Mouse (Mus musculus): ENCODE measurements around the gene 2210016L21Rik.

The 2210016L21Rik gene

DNA sequence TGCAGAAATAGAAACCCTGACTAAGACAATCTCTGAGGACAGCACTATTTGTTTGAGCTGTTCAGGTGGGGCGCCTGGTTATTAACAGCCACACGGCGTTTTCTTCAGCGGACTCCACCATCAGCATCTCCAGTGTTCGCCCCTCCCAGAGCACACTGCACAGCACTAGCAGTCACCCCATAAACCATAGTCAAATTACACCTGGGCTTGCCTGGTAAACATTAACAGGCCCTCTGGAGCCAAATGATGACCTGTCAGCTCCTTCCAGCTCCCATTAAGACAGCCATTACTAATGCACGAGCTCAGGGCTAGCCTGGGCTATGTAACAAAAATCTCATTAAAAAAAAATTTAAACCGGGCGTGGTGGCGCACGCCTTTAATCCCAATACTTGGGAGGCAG is 3.1 kb downstream of the 2210016L21Rik start:
- no peak for DNase-seq

DNA sequence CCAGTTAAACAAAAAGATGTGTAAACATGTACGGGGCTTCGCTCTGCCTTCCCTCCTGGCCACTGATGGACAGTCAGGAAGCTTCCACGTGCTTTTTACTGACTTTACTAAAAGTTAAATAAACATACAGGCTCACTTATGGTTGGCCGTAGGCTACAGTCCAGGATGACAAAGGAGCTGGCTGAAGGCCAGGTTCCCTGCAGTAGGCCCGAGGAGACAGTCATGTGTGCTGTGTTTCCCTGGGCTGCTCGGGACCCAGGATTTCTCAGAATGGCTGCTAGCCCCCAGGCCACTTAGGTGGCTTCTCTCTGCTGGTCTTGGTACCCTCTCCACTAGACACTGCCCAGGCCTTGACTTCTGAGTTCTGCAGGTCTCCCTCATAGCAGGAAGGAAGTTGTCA is 6.9 kb downstream of the 2210016L21Rik start:
- peak; percentile 41 for DNase-seq

DNA sequence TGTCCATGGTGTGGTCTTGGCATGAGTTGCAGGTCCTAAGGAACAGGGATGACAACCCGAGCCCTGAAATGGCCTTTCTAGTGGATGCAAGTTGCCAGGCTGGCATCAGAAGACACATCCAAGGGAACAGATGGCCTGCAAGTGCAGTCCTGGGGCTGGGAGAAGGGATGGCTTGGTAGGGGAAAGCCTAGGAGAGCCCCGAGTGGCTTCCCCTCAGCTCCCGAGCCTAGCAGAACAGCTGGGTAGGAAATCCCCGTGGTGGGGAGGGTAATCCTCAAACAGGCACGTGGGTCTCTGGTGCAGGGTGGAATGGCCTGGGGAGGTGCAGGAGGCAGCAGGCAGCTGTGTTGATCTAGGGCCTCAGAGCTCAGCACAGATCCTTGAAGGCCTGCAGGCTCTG is 7.4 kb downstream of the 2210016L21Rik start:
- no peak for DNase-seq

DNA sequence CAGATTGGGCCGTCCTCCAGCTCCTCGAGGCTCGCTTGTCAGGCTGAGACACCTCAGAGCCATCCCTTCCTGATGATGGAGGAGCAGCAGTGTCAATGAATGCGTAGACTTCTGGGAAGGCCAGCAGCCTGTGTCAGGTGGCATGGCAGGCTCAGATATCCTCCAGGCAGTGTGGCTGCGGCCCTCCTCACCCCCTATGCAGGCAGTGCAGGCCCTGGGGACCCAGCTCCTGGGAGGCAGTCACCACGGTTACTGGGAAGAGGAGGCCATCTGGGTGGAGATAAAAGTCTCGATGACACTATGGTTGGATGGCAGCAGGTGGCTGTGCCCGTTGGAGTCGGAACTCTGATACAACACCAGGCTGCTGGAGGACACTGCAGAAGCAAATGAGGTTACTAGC is 7.9 kb downstream of the 2210016L21Rik start:
- DNase-seq: no peak

DNA sequence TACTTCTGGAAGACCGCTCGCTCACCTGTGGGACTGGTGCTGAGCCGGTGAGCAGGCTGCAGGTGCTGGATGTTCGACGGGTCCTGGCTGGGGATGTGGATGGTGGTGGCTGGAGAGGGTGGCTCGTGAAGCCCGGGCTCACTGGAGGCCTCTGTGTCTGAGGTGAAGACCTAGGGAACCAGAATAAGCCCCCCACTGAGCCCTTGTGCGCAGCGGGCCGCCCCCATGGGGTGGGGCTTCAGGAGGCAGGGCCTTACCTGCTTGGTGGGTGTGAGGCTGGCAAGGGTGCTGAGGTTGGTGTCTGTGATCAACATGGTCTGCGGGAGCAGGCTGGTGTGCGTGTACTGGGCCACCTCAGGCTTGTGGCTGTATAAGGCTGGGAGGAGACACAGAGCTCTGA is 8.7 kb downstream of the 2210016L21Rik start:
- no peak for DNase-seq

DNA sequence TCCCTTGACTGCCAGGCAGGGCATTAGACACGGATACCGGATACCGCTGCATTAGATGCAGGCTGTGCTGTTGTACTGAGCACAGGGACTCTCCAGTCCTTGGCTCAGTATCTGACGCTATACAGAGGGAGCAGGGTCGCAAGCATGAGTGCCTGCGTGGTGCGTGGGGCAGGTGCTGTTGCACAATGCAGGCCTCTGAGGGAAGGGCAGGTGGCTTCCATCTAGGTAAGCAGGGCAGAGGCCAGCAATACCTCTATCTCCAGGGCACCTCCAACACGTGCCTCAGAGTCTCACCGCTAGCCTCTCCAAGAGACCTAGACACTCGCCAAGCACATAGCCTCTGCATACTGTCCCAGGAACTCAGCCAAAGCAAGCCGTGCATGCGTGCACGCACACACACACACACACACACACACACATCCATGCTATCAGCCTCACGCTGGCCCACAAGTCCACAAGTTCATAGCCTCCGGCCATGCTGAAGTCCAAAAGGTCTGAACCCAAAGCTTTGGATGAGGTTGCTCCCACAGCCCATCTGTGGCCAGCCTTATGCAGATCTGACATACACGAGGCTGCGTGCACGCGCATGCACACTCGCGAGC is 9.4 kb downstream of the 2210016L21Rik start:
- no peak for DNase-seq

DNA sequence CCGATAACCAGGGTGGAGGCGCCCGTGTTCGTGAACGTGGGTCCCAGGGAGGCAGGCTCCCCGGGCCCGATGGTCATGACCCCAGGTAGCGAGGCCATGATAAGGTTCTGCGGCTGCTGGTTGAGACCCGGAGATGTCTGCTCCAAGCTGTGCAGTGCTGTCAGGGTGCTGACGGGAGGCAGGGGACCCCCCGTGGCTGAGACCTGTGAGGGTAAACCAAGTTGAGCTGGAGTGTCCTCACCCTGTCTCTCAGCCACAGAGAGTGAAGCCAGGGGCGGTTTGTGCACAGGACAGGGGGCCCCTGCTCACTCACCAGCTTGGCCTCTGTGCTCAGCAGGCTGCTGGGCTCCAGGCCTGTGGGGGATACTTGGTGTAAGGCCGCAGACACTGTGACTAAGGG is 11.4 kb downstream of the 2210016L21Rik start:
- DNase-seq: no peak

DNA sequence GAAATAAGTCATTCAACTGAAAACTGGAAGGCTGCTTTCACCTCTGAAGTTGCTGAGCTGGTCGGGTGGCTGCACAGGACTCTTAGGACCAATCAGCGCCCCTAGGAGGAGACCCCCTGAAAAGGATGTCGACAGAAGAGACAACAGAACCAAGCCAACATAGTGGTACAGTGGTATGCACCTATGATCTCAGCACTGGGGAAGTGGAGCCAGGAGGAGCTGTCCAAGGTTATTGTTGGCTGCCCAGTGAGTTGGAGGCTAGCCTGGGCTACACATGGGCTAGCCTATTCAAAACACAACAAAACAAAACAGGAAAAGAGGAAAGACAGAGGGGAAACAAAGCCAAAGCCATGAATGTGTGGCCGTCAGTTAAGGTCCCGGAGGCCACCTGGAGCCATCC is 16.1 kb downstream of the 2210016L21Rik start:
- DNase-seq: no peak

DNA sequence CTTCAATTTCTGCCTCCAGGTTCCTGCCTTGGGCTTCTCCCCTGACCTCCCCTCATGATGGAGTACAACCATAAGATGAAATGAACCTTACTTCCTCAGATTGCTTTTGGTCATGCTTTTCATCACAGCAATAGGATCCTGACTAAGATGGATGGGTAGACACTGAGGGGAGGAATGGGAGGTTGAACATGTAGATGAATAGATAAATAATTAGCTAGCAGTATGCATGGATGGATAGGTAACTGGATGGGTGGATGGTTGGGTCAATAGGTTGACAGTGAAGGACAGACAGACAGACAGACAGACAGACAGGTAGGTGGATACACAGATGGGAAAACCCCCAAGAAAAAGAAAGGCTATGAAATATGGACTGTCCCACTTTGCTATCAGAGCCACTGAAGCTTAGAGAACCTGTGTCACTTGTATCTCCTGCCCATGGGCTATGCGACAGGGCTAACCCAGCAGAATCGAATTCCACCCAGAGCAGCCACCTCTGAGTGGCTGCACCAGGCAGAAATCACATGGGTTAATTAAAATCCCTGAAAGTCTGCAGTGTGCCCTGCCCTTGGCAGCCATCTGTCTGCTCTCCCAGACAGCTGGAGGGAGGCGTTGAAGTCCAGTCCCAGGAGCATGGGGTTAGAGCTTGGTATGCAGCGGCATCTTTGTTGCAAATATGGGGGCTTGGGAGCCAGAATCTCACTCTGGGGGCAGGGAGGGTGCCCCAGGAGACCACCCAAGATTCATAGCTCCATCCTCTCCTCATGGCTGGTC is 19.8 kb downstream of the 2210016L21Rik start:
- no peak for DNase-seq

DNA sequence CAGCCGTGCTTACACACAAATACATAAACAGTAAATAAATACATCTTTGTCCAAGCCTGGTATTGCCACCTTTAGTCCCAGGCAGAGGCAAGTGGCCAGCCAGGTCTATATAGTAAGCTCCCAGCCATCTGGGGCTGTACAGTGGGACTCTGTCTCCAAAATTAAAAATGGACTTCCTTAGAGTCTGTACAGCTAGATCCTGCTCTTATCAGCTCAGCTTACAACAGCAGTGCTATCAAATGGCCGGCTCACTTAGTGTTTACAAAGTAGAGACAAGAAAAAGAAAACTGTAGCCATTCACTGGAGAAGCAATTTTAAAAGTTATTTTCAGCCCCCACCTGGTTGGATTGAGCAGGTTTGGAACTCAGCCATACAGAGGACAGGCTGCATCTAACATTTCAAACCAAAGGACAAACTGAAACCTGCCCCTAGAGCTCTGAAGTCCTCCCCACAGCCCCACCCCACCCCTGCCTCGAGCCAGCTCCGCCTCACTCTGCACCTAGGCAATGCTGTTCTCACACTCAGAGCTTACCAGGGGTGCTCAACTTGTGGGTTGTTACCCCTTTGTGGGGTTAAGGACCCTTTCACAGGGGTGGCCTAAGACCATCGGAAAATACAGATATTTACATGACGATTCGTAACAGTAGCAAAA is 22.5 kb downstream of the 2210016L21Rik start:
- DNase-seq: no peak

DNA sequence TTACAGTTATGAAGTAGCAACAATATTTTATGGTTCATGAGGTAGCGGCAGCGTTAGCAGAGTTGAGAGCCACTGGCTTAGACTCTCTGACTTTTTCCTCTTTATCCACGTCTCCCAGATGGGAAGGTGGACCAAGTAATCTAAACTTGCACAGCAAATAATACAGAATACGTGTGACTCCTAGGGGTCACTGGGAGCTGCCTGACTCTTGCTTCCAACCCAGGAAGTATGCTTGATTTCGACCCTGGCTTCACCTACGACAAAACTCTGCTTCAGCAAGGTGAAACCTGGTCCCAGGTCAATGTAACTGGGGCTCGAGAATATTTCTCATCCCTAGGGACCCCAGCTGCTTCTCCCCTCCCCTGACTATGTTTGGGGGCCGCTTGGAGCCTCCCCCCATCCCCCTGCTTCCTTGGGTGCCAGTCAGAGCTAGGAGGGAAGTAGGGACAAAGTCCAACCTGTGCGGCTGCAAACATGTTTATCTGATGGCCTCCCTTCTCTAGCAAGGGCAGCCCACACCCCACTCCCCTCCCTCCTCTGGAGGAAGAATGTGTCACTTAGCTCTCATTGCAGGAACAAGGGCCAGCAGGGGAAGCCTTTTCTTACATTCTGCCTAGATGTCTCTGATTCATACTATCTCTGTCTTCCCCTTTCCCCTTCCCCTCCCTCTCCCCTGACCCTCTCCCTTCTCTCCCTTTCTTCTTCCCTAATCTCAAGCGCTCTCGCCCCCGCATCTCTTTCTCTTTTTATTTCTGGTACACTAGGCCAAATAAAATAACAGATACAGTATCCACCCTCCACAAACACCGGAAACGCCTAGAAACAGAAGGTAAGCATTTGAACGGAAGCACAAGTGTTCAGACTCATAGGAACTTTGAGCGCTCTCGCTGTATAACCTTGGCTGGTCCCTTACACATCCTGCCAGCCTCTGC is 23.3 kb downstream of the 2210016L21Rik start:
- DNase-seq: no peak

DNA sequence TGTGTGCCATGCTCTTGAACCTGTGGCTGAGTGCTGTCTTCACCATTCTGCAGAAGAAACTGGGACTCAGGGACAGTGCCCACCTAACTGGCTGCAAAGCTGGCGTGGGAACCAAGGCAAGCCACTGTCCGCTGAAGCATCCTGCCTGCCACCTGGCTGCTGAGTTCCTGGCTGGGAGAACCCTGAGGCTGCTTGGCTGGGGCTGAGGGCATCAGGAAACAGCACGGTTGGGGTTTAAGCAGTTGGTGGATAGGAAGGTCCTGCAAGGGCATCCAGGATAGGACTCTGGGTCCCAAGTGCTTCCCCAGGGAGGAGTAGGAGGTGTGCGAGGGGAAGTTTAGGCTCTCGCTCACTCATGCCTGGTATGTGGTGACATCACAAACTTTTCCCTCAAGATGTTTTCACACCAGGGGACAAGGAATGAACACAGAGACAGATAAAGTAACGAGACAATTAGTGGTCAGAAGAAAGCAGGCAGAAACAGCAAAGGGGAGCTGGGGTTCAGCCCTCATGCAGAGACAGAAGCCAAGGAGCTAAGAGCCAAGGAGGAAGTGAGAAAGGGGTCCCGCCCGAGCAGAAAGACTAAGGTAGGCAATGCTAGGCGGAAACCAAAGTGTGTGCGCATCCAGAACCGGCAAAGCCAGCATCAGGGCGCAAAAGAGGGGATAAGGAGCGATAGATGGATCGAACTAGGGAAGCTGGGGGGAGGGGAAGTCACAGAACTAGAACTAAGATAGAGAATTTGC is 25.7 kb downstream of the 2210016L21Rik start:
- DNase-seq: no peak

DNA sequence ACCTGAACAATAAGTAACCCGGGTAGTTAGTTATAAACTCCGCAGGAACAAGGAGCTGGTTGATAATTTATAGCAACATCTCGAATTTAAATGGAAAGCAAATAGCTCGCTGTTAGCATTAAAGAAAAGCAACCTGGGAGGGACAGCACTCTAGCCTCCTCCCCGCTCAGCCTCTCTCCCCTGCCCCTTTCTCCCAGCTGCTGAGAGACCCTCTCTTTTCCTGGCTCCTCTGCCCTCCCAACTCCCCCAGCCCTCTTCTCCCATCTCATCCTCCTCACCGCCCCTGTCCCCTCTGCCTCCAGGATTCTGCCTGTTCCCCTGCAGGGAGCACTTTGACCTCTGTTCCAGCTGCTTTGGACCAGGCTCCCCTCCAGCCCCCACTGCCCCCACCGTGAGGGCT is 26.7 kb downstream of the 2210016L21Rik start:
- no peak for DNase-seq

DNA sequence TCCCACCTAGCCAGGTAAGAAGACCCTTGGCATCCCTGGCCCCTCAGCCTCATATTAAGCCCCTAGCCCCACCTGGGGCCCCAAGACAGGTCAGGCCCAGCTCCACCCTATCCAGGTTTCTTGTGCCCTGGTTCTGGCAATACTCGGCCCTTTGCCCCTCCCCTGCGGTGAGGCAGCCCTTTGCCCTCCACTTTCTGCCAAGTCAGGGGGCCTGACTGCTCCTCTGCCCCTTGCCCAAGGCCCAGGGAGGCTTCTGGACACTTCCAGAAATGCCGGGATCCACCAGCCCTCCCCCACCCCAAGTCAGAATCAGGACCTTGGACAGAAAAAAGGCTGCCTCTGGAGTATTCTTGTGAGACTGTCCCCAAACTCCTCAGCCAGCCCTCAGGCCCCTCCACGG is 27.1 kb downstream of the 2210016L21Rik start:
- DNase-seq: no peak

DNA sequence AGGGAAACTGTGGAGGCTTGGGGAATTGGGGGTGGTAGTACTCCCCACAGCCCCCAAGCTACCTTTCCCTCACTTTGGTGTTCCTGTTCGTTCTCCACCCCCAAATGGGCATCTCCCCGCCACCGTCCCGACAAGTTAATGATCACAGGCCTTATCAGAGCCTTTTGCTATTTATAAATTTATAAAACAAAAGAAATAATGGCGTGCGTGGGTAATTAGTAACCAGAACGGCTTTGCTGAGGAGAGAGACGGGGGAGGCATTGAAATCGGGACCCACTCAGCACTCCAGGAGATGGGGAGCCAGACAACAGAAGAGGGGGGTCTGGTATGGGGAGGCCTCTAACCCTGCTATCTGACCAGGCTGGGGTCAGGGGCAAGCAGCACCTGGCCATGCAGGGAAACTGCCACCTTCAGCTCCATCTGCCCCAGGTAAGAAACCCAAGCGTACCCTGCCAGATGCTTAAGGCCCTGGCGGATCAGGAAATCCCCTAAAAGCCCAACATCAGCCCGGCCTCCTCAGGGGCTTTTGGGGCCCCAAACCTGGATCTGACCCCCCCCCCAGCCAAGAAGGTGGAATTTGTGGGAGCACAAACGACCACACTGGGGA is 27.8 kb downstream of the 2210016L21Rik start:
- no peak for DNase-seq

DNA sequence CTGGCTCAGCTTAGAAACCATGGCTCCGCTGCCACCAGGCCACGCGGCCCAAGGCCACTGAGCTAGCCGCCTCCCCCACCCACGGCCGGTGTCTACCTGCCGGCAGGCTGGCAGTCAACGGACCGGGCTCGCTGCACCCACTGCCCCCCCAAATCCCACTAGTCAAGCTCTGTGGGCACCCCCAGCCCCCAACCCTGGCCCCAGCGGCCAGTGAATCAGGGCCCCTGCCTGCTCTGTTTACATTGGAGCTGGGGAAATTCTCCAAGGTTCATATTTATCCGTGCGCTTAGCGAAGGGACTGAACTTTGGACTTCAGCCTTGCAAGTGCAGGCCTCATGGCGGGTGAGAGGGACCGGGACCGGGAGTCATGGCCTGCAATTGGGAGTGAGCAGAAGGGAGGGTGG is 28.9 kb downstream of the 2210016L21Rik start, which contains the start of gene Hnf1a:
Gene Hnf1a (minus strand): TSS at position 271 of the 404 bp plus-strand sequence.
- DNase-seq: no peak

DNA sequence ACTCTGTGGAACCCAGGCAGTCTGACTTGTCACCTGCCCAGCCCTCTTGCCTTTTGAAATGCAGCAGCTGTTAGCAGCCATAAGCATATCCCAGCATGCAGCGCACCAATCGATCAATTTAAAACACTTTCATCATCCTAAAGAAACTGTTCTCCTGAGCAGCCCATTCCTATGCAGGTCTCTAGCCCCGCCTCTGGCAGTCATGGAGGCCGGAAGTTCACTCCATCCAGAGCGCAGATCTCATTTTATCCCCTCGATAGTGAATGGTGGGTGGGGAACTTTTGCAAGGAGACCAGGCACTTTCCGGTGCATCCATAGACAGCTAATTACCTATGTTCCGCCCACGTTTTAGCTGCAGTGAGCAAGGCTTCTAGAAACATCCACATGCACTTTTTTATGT is 30.2 kb downstream of the 2210016L21Rik start:
- no peak for DNase-seq

DNA sequence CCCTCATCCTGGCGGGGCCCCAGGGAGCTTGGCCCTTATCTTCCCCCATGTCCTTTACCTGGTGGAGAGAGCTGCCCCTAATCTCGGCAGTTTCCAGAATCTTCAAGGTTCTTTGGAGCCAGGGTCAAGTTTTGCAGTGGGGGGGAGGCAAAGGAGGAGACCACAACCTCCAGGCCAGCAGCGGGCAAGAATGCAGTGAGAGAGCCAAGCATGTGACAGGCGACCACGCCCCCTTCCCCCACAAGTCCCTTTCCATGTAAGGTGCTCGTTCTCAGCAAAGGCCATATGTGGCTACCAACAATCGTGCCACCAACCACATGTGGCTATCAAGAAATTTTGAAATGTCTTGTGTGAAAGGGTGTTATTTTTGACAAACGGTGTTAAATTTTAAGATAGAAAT is 31.2 kb downstream of the 2210016L21Rik start:
- DNase-seq: no peak

DNA sequence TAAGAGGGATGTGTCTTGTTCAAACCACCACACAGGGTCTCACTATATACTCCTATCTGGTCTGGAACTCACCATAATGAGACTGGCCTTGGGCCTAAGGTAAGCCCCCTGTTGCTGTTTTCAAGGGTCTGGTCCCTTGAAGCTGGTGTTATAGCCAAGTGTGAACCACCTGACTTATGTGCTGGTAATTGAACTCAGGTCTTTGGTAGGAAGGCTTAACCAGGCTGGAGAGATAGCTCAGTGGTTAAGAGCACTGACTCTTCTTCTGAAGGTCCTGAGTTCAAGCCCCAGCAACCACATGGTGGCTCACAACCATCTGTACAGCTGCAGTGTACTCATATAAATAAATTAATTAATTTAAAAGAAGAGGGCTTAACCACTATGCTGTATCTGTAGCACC is 35.0 kb downstream of the 2210016L21Rik start:
- no peak for DNase-seq

DNA sequence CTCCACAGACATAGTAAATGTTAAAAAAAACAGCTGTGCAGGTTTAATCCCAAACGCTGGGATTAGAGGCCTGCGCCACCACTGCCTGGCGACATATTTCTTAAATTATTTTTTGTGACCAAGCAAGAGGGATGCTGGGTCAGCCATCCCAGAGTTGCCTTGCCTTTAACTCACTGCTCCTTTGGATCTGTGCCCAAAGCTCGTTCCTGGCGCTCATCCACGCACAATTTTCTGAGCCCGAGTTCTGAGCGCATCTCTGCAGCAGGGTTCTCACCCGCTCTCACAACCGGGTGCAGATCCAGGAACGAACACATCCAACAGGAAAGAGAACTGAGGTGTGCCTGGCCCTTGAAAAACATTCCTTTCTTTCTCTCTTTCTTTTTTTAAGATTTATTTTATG is 36.5 kb downstream of the 2210016L21Rik start:
- DNase-seq: no peak

DNA sequence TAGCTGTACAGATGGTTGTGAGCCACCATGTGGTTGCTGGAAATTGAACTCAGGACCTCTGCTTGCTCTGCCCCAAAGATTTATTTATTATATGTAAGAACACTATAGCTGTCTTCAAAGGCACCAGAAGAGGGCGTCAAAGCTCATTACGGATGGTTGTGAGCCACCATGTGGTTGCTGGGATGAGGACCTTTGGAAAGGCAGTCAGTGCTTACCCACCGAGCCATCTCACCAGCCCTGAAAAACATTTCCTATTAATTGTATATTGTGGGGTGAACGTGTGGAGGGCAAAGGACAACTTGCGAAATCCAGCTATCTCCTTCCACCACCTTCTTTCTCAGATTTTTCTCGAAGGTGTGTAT is 36.9 kb downstream of the 2210016L21Rik start:
- DNase-seq: no peak
